Mouse (Mus musculus) forebrain, embryonic 15.5 days (tissue): ENCODE data around the gene Pde5a. TPM values are rescaled to one million over a fixed set of nuclear protein-coding genes. Genes with fewer than 3 reads are reported as not detected.
A peak's percentile ranks its signal among the peaks of the same experiment; 100 is the strongest.

Experiments
- ATAC-seq: fragments of 200-750 bp; cut with Nextera tagmentation; replicated peaks from 2 replicates; pipeline ENCODE4 v1.8.0; 2017; ENCODE audit warnings: mild to moderate bottlenecking, moderate TSS enrichment, moderate library complexity
- H3K27ac ChIP-seq: fragments of 300-500 bp; sonication (generic); replicated peaks from 2 replicates; pipeline ENCODE4 v1.5.1; 2015; ENCODE audit warnings: mild to moderate bottlenecking, inconsistent platforms
- H3K27me3 ChIP-seq: fragments of 300-500 bp; sonication (generic); 2 replicates; pipeline ENCODE4 v1.6.1; 2015; ENCODE audit warnings: inconsistent platforms
- H3K36me3 ChIP-seq: fragments of 300-500 bp; sonication (generic); 2 replicates; pipeline ENCODE4 v1.6.1; 2015; ENCODE audit warnings: mild to moderate bottlenecking, inconsistent platforms
- H3K4me1 ChIP-seq: fragments of 300-500 bp; sonication (generic); 2 replicates; pipeline ENCODE4 v1.6.1; 2015; ENCODE audit warnings: inconsistent platforms
- H3K4me2 ChIP-seq: fragments of 300-500 bp; sonication (generic); replicated peaks from 2 replicates; pipeline ENCODE4 v1.6.1; 2015; ENCODE audit warnings: mild to moderate bottlenecking, inconsistent platforms
- H3K4me3 ChIP-seq: fragments of 300-500 bp; sonication (generic); 2 replicates; pipeline ENCODE4 v1.5.1; 2015; ENCODE audit warnings: mild to moderate bottlenecking, inconsistent platforms
- H3K9ac ChIP-seq: fragments of 300-500 bp; sonication (generic); replicated peaks from 2 replicates; pipeline ENCODE4 v1.6.1; 2015; ENCODE audit warnings: mild to moderate bottlenecking, inconsistent platforms
- H3K9me3 ChIP-seq: fragments of 300-500 bp; sonication (generic); 2 replicates; pipeline ENCODE4 v1.6.1; 2016; ENCODE audit warnings: inconsistent platforms
- WGBS: fragments of 180-500 bp; shearing (Covaris S2); methylation state at CpG from one replicate; pipeline ENCODE4 v1.1.7; 2015; ENCODE audit warnings: mixed read lengths; 5-methylcytosine and 5-hydroxymethylcytosine counted together
- polyA plus RNA-seq: library from polyadenylated mRNA; unstranded; fragments of >200 nt; fragmentation: Nextera tagmentation; extraction: Ambion mirVana; gene quantifications from 2 replicates; pipeline ENCODE4 v1.2.1, GENCODE M21; 2015

Pde5a gene
- 3.0 and 3.2 TPM in 2 replicates for polyA plus RNA-seq

DNA sequence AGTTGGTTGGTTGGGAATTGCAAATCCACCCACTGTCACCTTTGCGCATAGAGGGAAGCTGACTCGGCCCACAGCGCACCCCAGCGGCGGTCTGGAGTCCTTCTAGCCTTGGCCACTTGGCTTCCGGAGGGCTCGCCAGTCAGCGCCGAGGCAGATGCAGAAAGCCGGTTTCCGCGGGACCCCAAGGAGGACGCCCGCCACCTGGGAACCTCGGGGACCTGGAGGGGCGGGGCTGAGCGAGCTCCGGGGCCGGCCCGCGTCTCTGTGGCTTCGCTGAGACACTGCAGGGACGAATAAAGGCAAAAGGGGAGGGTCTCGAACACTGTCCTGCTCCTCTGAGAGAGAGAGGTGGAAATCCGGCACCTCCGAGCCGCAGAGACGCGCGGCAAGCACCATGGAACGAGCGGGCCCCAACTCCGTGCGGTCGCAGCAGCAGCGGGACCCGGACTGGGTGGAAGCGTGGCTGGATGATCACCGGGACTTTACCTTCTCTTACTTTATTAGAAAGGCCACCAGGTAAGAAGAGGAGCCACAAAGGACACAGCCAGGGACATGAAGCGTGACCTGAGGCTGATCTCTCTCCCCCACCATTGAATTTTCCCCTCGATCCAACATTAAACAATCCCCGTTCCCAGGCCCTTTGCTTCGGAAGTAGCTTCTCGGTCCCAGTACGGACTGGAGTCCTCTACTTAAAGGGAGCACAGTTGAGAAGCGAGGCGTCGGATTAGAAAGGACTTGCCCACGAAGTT is at the start of gene Pde5a:
Gene Pde5a (plus strand): TSS at position 96 of the 749 bp plus-strand sequence.
- H3K4me2 ChIP-seq = peak within 1 kb of the TSS; percentile 97
- under 1% methylated on average over 49 of the region's 49 CpGs for WGBS
- H3K4me3 ChIP-seq = peak within 1 kb of the TSS; percentile 92
- H3K27ac ChIP-seq = peak within 1 kb of the TSS; percentile 83
- H3K9me3 ChIP-seq = no peaks in the 10 kb centered on the region
- peak; percentile 66 for ATAC-seq
- H3K27me3 ChIP-seq = no peaks in the 10 kb centered on the region
- peaks cover 26% of the 10 kb centered on the region for H3K4me1 ChIP-seq
- H3K36me3 ChIP-seq = no peaks in the 10 kb centered on the region
- H3K9ac ChIP-seq = peak within 1 kb of the TSS; percentile 80

GRCm38 (mm10) chr3:122680851-122681250 is 47.9 kb upstream of the Pde5a start:
- Histone ChIP-seq H3K27ac (no peak overlapping the region), H3K27me3 (no peaks in the 10 kb centered on the region), H3K9ac (no peak overlapping the region), H3K4me3 (no peak overlapping the region), H3K4me2 (no peak overlapping the region), H3K4me1 (no peaks in the 10 kb centered on the region), H3K36me3 (no peaks in the 10 kb centered on the region), H3K9me3 (no peaks in the 10 kb centered on the region)
- no peak for ATAC-seq
- 98% methylated on average over 3 of the region's 3 CpGs for WGBS

DNA sequence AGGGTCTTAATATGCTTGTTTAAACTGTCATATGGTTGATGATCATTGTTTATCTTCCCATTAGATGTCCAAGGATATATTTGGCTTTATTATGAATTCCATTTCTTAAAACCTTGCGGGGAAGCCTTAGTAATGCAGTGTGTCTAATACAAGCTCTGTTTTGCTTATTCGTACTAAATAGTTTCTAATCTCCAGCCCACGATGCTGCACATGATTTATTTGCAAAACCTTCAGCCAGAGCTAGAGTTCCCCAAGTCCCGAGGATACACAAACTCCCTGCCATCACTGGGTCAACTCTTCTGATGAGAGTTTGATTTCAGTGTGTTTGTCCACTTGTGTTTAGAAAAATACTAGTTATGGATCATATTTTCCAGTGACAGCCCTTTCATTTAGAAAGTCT is 46.4 kb upstream of the Pde5a start:
- H3K27me3 ChIP-seq = no peaks in the 10 kb centered on the region
- H3K9me3 ChIP-seq = no peaks in the 10 kb centered on the region
- H3K9ac ChIP-seq = no peak overlapping the region
- no peak overlapping the region for H3K27ac ChIP-seq
- no peak for ATAC-seq
- H3K4me2 ChIP-seq = no peak overlapping the region
- 96% methylated on average over 4 of the region's 4 CpGs for WGBS
- no peak overlapping the region for H3K4me3 ChIP-seq
- H3K36me3 ChIP-seq = no peaks in the 10 kb centered on the region
- no peaks in the 10 kb centered on the region for H3K4me1 ChIP-seq

- H3K4me1 ChIP-seq = no peaks in the 10 kb centered on the region
- WGBS = 64% methylated on average over 7 of the region's 7 CpGs
- ATAC-seq = no peak
Observed at GRCm38 (mm10) chr3:122684832-122685231, 43.9 kb upstream of the Pde5a start.

GRCm38 (mm10) chr3:122693039-122693438 is 35.7 kb upstream of the Pde5a start:
- no peak overlapping the region for H3K4me2 ChIP-seq
- no peaks in the 10 kb centered on the region for H3K9me3 ChIP-seq
- H3K36me3 ChIP-seq = no peaks in the 10 kb centered on the region
- no peak overlapping the region for H3K27ac ChIP-seq
- H3K9ac ChIP-seq = no peak overlapping the region
- no peaks in the 10 kb centered on the region for H3K4me1 ChIP-seq
- no peak for ATAC-seq
- no peak overlapping the region for H3K4me3 ChIP-seq
- WGBS = 91% methylated on average over 3 of the region's 3 CpGs
- no peaks in the 10 kb centered on the region for H3K27me3 ChIP-seq

More at GRCm38 (mm10) chr3:122684832-122685231, 43.9 kb upstream of the Pde5a start:
- H3K9me3 ChIP-seq = no peaks in the 10 kb centered on the region
- H3K27me3 ChIP-seq = no peaks in the 10 kb centered on the region
- H3K4me2 ChIP-seq = no peak overlapping the region
- no peak overlapping the region for H3K9ac ChIP-seq
- H3K4me3 ChIP-seq = no peak overlapping the region
- H3K27ac ChIP-seq = no peak overlapping the region
- no peaks in the 10 kb centered on the region for H3K36me3 ChIP-seq

DNA sequence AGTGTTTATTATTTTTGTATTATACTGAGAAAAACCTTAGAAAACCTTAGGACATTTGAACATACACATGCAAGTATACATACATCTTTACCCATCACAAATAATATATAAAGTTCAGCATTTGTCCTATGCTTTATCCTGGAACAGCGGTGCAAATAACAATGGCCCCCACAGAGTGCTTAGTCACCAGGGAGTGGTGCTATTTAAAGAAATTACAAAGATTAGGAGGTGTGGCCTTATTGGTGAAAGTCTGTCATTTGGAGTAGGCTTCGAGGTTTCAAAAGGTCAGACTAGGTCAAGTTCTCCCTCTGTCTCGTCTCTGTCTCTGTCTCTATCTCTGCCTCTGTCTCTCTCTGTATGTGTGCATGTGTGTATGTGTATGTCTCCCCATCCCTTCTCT is 32.9 kb upstream of the Pde5a start:
- no peak overlapping the region for H3K4me3 ChIP-seq
- no peaks in the 10 kb centered on the region for H3K27me3 ChIP-seq
- 69% methylated on average over 3 of the region's 3 CpGs for WGBS
- H3K4me2 ChIP-seq = no peak overlapping the region
- H3K36me3 ChIP-seq = no peaks in the 10 kb centered on the region
- no peaks in the 10 kb centered on the region for H3K9me3 ChIP-seq
- no peak for ATAC-seq
- H3K9ac ChIP-seq = no peak overlapping the region
- H3K4me1 ChIP-seq = no peaks in the 10 kb centered on the region
- H3K27ac ChIP-seq = no peak overlapping the region

DNA sequence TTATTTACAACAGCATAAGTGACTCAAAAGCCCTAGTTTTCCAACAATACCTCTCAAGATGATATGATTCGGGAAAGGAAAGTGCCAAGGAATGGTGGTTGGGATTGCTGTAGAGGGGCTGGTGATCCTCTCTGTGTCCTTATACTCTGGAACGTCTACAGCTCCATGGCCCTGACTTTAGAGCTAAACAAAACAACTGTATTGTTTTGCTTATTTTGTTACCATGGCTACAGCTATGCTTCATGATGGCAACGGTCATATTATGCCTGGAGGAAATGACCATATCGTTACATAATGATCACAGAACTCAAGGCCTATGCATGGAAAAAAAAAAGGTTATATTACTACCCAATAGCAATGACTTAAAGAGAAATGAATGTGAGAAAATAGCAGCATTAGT is 32.1 kb upstream of the Pde5a start:
- no peak for ATAC-seq
- Histone ChIP-seq H3K9me3 (no peaks in the 10 kb centered on the region), H3K4me2 (no peak overlapping the region), H3K4me3 (no peak overlapping the region), H3K4me1 (no peaks in the 10 kb centered on the region), H3K36me3 (no peaks in the 10 kb centered on the region), H3K27me3 (no peaks in the 10 kb centered on the region), H3K27ac (no peak overlapping the region), H3K9ac (no peak overlapping the region)
- 82% methylated on average over 4 of the region's 4 CpGs for WGBS

DNA sequence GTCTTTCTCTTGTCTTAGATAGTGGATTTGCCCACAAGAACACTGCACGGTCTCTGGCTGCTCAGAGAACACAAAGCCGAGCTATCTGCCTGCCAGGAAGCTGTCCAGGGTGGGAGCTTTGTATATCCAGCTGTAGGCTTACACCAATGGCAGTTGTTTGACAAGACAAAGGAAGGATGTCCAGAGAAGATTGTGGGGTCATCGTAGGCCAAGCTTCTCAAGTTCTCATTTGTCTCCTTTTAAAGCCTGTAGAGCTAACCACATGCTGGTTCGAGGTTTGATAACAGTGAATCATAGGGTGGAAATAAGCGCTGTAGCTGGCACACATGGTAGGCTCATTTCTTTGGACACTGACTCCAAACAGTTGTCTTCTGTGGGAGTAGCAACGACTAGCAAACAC is 24.5 kb upstream of the Pde5a start:
- ATAC-seq = no peak

DNA sequence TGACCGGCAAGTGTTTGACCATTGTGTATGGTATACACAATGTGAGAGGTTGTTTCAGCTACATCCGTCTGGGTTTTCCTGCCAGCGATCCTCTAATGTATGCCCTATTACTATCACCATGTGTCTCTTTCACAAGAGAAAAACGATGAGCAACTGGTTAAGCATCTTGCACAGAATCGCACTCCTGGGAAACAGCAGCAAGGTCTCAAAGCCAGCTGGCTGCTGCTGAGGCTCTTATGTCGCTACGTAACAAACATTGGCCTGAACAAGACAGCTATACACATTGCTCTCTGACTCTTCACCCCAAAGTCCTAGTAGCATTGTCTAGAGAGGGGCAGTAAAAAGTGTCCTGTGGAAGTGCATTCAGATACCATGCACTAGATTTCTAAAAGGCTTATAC is 23.5 kb upstream of the Pde5a start:
- no peaks in the 10 kb centered on the region for H3K4me1 ChIP-seq
- H3K4me3 ChIP-seq = no peak overlapping the region
- no peaks in the 10 kb centered on the region for H3K27me3 ChIP-seq
- no peak overlapping the region for H3K27ac ChIP-seq
- H3K9ac ChIP-seq = no peak overlapping the region
- no peak for ATAC-seq
- H3K36me3 ChIP-seq = no peaks in the 10 kb centered on the region
- no peak overlapping the region for H3K4me2 ChIP-seq
- H3K9me3 ChIP-seq = no peaks in the 10 kb centered on the region
- 85% methylated on average over 7 of the region's 7 CpGs for WGBS

More for the DNA sequence above, 24.5 kb upstream of the Pde5a start:
- WGBS = 24% methylated on average over 6 of the region's 6 CpGs
- H3K4me1 ChIP-seq = no peaks in the 10 kb centered on the region
- H3K36me3 ChIP-seq = no peaks in the 10 kb centered on the region
- no peak overlapping the region for H3K4me2 ChIP-seq
- H3K27me3 ChIP-seq = no peaks in the 10 kb centered on the region
- H3K9ac ChIP-seq = no peak overlapping the region
- no peak overlapping the region for H3K27ac ChIP-seq
- no peaks in the 10 kb centered on the region for H3K9me3 ChIP-seq
- no peak overlapping the region for H3K4me3 ChIP-seq

DNA sequence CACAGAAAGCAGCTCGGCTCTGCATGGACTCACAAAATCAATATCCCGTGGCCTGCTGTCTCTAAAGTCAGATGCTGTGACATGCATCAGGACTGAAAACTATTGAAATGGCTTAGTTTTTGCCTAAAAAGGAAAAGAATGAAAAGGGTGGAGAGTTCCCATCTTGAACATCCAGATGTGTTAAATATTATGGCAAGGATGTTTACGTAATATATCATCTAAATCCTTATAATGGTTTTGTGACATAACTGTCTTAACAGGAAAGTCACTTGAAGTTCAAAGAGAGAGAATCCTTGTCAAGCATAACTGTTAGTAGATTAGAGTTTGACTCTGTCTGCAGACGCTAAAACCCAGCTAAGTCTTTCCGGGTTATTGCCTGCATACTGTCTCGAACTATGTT is 20.3 kb upstream of the Pde5a start:
- Histone ChIP-seq H3K4me1 (no peaks in the 10 kb centered on the region), H3K9ac (no peak overlapping the region), H3K9me3 (no peaks in the 10 kb centered on the region), H3K36me3 (no peaks in the 10 kb centered on the region), H3K27ac (no peak overlapping the region), H3K4me3 (no peak overlapping the region), H3K4me2 (no peak overlapping the region), H3K27me3 (no peaks in the 10 kb centered on the region)
- WGBS = 87% methylated on average over 6 of the region's 6 CpGs
- ATAC-seq = no peak

DNA sequence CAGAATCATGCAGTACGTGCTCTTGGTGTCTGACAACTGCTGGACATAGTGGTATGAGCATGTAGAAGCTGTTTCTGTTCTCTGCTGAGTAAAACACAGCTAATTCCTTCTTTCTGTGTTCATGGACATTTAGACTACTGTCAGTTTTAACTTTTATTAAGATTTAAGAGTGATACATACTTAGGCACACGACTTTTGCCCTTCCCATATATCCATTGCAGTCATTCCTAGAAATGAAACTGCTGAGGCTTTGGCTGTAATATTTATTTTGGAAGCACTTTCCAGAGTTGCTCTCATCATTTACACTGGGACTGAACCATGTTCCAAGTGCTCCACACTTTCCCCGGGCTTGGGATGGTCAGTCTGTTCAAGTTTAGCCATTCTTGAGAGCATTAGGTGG is 18.6 kb upstream of the Pde5a start:
- no peaks in the 10 kb centered on the region for H3K9me3 ChIP-seq
- no peak overlapping the region for H3K4me2 ChIP-seq
- 92% methylated on average over 3 of the region's 3 CpGs for WGBS
- H3K4me3 ChIP-seq = no peak overlapping the region
- no peak overlapping the region for H3K27ac ChIP-seq
- no peak for ATAC-seq
- H3K4me1 ChIP-seq = no peaks in the 10 kb centered on the region
- no peak overlapping the region for H3K9ac ChIP-seq
- no peaks in the 10 kb centered on the region for H3K36me3 ChIP-seq
- no peaks in the 10 kb centered on the region for H3K27me3 ChIP-seq

GRCm38 (mm10) chr3:122718631-122719030 is 10.1 kb upstream of the Pde5a start:
- no peak overlapping the region for H3K9ac ChIP-seq
- 76% methylated on average over 2 of the region's 2 CpGs for WGBS
- no peak overlapping the region for H3K27ac ChIP-seq
- no peak for ATAC-seq
- no peak overlapping the region for H3K4me3 ChIP-seq
- H3K4me1 ChIP-seq = no peaks in the 10 kb centered on the region
- no peaks in the 10 kb centered on the region for H3K9me3 ChIP-seq
- no peaks in the 10 kb centered on the region for H3K36me3 ChIP-seq
- no peaks in the 10 kb centered on the region for H3K27me3 ChIP-seq
- H3K4me2 ChIP-seq = no peak overlapping the region

GRCm38 (mm10) chr3:122721522-122721921 is 7.2 kb upstream of the Pde5a start:
- Histone ChIP-seq H3K9ac (no peak overlapping the region), H3K36me3 (no peaks in the 10 kb centered on the region), H3K4me2 (no peak overlapping the region), H3K27me3 (no peaks in the 10 kb centered on the region), H3K4me3 (no peak overlapping the region), H3K9me3 (no peaks in the 10 kb centered on the region), H3K27ac (no peak overlapping the region), H3K4me1 (no peaks in the 10 kb centered on the region)
- 82% methylated on average over 9 of the region's 9 CpGs for WGBS
- no peak for ATAC-seq
